Mouse (Mus musculus) hematopoietic stem cell, adult 5-6 weeks (primary cell): ENCODE measurements around the gene Vcan. TPM values are rescaled to one million over a fixed set of nuclear protein-coding genes. Genes with fewer than 3 reads are reported as not detected.
"Not testable (repeated sequence)": the region's sequence is repeated elsewhere in the genome, so short reads cannot be mapped to it uniquely, and the experiment has no call there.

ENCODE experiments used
- ATAC-seq, 2 experiments: fragments of 125-278 bp in 1 of 2; replicated peaks in 1 of 2; 2 replicates each; pipeline ENCODE4 v1.8.0; 2016 to 2017; ENCODE audit warnings: inconsistent platforms in 2 of 2, mild to moderate bottlenecking in 2 of 2, moderate number of reproducible peaks in 2 of 2, low read depth in 1 of 2, moderate TSS enrichment in 1 of 2; ENCODE audit not compliant: low FRiP score in 2 of 2, poor library complexity in 2 of 2, severe bottlenecking in 2 of 2, insufficient read depth in 1 of 2, low TSS enrichment in 1 of 2
- total RNA-seq: library from RNA; stranded (forward); fragments of 172-1452, 232-1000 nt; gene quantifications from 2 replicates; pipeline ENCODE4 v1.2.3, GENCODE M21; 2017

Gene Vcan
- total RNA-seq: 0.35 and 0.38 TPM in 2 replicates

DNA sequence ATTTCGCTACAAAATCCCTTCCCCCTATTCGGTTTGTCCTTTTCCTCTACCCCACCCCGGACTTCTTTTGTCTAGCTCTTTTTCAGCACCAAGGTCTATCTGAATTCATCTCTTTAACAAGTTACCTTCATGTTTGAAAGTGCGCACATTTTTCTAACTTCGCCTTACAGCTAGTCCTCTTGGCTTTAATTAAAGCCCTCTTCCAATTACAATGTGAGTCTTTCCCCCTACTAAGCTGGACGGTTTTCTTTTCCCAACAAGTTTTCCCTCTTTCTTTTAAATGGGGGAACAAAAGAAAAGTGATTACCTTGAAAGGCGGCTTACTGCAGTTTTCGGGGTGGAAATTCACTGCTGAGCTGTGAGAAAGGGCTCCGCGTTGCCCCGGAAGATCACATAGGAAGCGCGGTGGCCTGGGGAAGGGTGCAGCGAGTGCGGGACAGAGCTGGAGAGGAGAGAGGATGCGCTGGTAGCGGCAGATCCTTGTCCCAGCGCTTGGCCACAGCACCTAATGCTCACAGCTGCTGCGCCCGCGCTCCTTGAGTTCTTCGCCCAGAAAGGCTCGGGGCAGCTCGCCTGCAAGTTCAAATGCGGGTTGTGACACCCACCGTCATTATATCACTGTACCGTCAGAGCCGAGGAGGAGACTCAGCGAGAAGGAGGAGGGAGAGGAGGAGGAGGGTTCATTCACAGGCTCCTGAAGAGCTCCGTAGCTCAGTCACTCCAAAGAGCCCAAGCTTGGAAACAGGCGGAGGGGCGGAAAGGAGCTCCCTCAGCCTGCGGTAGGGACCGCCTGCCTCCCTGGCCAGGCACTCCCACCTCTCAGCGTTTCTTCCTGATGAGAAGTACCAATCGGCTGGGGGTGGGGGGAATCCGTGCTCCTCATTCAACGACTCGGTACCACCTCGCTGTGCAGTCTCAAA, at the start of gene Vcan:
Gene Vcan, minus strand, starts transcription at position 744 of the 920 bp plus-strand sequence.
- peak; percentile 12 to 27 for ATAC-seq

DNA sequence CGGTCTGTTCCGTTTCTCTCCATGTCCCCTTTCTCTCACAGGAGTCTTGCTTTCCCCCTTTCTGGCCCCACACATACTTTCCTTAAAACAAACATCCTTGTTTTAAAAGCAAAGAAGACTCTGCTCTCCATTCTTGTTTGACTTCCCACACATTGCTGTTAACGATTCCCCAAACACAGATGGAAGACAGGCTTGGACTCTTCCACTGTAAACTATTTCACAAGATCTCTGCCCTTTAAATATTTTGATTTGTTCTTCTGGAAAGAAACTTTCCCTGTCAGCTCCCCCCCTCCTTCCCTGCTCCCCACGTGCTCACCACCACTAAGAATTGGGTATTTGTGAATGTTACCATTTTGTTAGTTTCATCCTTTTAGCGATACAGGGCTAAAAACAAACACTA, 49.2 kb upstream of the Vcan start:
- no peak for ATAC-seq

DNA sequence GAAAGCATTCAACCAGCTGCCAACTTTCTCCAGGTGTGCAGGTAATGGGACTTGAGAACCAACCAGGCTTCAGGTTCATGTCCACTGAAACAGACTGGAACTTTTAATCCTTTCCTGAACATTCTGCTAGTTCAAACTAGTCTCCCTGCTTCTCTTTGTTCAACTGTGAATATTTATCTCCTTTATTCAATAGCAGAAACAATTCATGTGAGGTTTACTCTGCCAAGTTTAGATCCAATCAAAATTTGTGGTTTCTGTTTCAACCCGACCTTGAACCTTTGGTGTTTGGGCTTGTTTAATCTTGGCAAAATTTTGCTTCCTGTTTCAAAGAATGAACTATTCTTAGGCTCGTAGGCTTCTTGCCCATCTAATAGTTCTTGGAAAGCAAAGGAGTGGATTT, 40.6 kb upstream of the Vcan start:
- ATAC-seq: no peak

DNA sequence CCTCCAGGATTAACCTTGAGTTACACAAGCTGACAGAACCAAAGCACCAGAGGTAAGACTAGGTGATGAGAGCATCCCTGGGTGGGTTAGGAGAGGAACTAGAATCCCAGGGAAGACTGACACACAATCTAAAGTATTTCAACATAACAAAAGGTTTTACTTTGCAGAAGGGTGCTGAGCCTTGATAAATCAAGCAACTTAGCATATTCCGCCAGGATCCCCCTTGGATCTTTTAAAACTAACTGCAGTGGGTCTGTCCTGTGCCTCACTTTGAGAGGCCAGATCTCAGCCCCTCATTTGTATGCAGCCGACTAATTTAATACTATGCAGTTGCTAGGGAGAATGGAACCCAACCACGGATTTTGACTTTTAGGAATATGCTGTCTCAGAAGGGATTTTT, 38.0 kb upstream of the Vcan start:
- no peak for ATAC-seq

DNA sequence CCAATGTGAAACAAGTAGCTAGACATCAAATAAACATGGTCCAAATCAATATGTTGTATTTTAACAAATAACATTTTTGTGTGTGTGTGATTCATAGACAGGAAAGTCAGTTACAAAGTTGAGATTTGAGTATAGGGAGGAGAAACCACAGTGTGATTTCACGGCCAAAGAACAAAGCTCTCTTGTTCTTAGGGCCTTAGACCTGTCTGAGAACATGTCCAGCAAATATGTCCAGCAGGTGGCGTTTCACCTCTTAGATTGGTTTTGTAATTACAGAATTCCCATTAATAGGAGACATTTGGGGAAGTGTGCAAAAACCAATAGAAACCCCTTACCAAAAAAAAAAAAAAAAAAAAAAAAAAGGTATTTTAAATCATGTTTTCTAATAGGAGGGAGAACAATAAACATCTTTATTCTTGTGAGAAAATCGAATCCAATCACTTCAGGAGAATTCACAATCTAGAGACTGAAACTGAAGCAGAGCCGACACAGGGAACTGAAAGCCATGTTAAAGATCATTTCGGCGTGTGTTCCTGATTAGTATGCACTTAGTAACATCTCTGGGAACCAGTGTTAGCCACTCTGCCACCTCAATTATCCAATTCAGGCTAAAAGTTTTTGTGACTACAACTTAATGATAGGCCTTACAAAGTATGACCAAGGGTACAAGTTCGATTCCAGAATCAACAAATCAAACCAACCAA, 37.1 kb upstream of the Vcan start:
- ATAC-seq: peak in 1 of 2 experiments; percentile 53; a peak in 1 of 4 replicates

DNA sequence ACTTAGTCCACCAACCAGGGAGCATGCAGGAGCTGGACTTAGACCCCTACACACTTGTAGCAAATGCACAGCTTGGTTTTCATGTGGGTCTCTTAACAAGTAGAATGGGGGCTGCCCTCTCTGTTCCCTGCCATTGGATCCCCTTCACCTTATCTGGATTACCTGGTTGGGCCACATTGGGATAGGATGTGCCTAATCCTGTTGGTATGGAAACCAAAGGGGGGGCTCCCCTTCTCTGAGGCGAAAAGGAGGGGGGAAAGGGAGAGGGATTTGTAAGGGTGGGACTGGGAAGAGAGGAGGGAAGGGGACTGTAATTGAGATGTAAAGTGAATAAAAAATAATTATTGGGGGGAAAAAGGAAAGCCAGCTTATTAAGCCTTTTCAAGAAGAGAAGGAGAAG, 35.5 kb upstream of the Vcan start:
- ATAC-seq: no peak

DNA sequence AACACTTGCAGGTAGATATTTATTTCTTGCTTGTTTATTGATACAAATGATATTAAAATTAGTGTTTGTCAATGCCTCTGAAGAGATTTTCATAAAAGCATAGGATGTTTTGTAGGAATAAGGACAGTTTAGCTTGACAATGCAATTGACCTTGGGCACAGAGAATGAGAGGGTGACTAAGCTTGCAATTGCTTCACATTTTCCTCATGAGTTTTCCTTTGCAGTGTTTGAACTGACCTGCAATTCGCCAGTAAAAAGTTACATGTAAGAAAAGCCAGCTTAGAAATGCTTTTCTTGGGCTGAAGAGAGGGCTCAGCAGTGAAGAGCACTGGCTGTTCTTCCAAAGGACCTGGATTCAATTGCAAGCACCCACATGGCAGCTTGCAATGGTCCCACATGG, 34.8 kb upstream of the Vcan start:
- ATAC-seq: no peak

DNA sequence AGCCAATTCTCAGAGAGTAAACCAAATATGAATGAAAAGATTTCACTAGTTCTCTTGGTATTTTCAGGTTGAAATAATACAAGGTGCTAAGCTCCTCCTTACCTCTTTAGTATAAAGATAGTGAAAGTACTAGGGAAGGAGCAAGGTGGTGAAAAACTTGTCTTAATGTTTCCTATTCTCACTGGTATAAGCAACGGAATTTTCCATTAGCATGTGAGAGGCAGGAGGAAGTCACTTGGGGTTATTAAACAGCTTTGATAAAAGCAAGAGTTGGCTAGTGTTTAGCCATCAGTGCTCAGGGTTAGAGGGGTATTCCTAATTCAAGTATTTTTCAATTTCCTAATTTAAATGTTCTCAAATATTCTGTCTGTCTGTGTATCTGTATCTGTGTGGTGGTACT, 24.2 kb upstream of the Vcan start:
- ATAC-seq: peak in 1 of 2 experiments; percentile 42; a peak in 3 of 4 replicates

DNA sequence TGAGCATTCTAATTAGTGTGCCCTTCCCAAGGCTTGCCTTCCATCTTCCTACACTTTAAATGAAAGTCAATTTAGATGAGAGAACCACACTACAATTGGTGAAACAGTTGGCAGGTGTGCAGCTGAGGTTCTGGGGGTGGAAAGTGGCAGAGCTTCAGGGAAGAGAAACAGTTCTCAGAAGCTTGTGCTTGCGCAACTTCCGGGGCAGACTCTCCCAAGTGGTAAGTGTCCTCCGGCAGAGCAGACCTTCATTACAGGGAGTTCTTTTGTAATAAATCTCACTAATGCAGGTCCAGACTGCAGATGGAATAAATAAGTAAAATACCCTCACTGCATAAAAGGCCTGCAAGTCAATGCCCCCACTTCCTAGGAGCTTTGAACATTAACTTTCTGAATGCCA, 23.7 kb upstream of the Vcan start:
- no peak for ATAC-seq

DNA sequence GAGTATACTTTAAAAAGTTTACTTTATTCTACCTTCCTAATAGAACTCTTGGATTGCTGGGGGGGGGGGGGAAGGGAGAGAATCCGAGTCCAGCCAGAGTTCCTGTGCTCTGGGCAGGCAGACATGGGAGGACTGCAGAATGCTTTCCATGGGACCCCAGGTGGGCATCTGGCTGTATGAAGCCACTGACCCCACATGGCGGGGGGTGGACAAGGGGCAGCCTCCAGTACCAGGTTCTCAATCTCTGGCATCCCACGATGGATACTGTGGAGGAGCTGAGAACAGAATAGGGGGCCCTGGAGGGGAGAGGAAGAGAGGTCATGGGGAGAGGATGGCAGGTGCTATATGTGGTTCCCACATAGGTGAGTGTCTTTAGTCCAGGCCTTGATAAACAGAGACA, 20.0 kb upstream of the Vcan start:
- no peak for ATAC-seq

DNA sequence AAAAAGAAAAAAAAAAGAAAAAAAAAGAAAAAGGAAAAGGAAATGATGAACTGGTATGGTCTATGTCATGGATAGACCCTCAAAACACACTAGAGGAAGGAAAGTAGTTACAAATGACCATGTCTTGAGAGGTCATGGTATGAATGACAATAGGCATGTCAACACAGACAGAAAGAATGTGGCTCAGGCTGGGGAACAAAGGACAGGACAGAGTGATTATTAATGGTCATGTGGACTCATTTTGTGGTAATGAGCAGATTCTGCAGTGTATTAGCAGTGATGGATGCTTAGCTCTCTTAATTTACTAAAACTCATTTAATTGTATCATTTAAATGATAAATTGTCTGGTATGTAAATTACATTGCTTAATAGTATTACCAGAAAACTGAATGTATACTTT, 14.0 kb upstream of the Vcan start:
- ATAC-seq: no peak

DNA sequence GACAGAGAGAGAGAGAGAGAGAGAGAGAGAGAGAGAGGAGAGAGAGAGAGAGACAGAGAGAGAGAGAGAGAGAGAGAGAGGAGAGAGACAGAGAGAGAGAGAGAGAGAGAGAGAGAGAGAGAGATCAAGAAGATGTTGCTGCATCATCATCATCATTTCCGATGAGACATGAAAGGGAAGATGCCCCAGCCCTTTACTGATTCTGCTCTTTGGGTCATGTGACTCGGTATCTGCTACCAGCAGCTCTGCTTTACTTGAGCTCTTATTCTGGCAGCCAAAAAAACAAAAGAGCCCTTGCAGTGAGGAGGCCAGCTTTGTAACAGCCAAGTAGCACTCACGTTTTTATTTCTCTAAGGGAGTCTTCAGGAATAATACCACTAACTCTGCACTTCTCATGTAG, 8.3 kb upstream of the Vcan start:
- not testable (repeated sequence) for ATAC-seq

DNA sequence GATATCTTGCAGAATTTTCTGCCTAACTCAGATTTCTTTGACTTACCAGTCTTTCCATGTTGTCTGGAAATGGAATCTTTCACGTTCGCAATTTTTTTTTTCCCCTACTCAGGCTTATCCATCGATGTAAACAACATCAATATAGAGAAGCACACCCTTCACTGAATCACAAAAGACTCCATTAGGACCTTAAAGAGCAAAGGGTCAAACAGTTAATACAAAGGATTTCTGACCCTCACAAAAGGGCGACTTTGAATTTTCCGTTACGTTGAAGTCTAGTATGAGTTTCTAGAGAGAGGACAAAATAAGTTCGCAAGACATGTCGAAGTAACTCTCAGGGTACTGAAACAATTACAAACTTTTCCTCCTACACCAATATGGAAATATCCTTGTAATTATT, 892 bp upstream of the Vcan start:
- no peak for ATAC-seq

DNA sequence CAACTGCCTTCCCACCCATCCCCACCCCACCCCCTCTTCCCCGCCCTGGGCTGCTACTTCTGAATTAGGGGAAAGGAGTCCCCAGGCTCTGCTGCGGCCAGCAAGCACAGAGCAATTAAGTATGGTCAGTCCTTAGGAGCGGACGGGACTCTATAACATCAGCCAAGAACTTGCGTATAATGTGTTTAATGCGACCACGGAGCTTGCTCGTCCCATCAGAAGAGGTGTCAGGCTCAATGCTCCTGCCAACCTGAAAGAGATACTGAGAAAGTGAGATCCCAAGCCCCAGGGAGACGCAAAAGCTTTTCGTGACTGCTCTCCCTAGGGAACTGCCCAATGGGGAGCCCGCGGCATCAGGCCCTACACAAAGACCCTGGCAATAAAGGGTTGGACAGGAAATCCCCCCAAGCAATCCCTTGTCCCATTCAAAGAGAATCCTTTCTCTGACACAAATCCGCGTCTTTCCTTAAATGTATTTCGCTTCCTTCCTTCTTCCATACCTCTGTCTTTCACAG, 434 bp upstream of the Vcan start:
- ATAC-seq: no peak

DNA sequence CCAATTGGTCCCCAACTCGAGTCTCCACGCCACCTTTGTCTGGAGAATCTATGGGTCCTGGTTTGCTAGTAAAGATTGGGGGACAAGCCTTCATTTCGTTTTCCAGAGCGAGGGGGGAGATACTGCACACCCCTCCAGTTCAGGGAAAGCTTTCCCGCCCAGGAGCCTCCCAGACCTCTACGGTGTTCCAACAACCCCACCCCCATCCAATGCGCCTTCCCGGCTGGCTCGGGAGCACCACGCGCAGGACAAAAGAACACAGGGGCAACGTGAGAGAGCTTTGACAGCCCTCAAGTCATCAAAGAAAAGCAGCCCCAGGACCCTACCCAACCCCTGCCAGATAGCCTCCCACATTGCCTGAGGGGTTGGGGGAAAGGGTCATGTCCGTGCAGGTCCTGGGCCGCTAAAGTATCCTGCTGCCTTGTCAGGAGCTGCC, 1.2 kb downstream of the Vcan start:
- ATAC-seq: no peak

DNA sequence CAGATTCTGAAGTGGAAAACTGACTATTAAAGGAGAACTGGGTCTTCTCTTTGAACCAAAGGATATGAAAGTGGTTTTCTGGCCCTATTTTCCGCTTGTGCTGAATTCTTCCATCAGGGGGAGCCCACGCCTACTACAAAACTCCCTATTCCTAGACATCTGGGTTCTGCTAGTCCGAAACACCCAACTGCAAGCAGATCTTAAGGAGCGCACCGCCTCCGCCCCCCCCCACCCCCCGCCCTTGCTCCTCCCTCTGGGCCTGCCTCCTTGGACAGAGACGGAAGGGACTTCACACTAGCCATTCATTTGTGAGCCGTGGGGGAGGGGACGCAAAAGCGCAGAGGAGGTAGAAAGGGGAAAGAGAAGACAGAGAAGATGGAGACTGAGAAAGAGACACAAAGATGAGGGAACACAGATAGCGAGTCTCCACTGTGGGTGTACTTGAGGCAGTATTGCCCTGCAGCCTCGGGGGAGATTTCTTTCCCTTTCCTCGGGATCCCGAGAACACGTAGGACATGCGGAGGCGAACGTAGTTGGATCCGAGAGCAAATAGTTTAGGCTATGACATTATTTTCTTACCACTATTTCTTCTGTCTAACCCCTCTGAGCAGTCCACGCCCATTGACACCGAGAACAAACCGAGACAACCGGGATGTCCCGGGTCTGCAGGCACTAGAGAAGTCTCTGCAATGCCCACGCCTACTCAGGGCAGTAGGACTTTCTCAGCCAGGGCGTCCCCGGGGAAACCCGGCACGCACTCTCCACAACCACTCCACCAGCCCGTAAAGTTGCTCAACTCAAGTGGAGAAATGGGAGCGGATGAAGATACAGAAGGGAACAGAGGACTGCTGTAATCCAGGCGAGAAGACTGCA, 1.8 kb downstream of the Vcan start:
- ATAC-seq: peak; percentile 47 to 61

DNA sequence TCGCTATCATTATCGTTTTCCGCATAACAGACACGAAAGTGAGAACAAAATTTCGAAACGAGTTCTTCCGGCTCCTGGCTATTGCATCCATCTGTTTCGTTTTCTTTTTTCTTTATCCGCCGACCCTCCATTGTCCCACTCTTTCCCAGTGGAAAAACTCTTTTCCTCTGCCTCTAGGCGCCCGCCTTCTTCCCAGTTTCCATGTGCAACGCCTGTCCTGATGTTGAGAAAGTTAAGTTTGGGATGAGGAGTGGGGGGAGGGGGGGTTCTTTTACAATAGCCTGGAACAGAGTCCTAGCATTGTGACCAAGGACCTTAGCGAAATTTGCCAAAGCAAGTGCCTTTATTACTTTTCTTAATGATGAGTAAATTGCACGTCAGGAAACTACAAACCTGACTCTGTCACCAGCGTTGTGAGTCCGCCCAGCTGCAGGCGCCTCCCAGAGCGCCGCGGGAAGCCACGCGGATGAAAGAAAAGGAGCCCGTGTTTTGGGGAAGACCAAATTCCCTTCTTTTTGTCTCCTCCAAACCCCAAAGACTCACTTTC, 2.5 kb downstream of the Vcan start:
- ATAC-seq: peak in 1 of 2 experiments; percentile 15; a peak in 1 of 4 replicates
